Mouse (Mus musculus) midbrain, embryonic 16.5 days (tissue): ENCODE measurements at regions not wholly inside any gene's neighbourhood (a gene's known extent, or its start where the extent isn't known, plus 50 kb on each side); places are given as distances from the start of the nearest gene placed in this dataset.

Source experiments
- ATAC-seq: fragments of 200-750 bp; cut with Nextera tagmentation; 2 replicates; pipeline ENCODE4 v1.8.0; 2017; ENCODE audit warnings: moderate TSS enrichment
- H3K27ac ChIP-seq: fragments of 300-500 bp; sonication (generic); 2 replicates; pipeline ENCODE4 v1.5.1; 2014; ENCODE audit warnings: mild to moderate bottlenecking, low read length, mixed read lengths
- H3K27me3 ChIP-seq: fragments of 300-500 bp; sonication (generic); 2 replicates; pipeline ENCODE4 v1.6.1; 2014; ENCODE audit warnings: low read depth, low read length, mixed read lengths; ENCODE audit not compliant: control insufficient read depth, insufficient read depth
- H3K36me3 ChIP-seq: fragments of 300-500 bp; sonication (generic); 2 replicates; pipeline ENCODE4 v1.6.1; 2014; ENCODE audit warnings: mild to moderate bottlenecking, low read length, moderate library complexity, mixed read lengths; ENCODE audit not compliant: control insufficient read depth, insufficient read depth
- H3K4me1 ChIP-seq: fragments of 300-500 bp; sonication (generic); 2 replicates; pipeline ENCODE4 v1.6.1; 2014; ENCODE audit warnings: mild to moderate bottlenecking, low read length, mixed read lengths; ENCODE audit not compliant: control insufficient read depth, insufficient read depth
- H3K4me2 ChIP-seq: fragments of 300-500 bp; sonication (generic); 2 replicates; pipeline ENCODE4 v1.6.1; 2014; ENCODE audit warnings: mild to moderate bottlenecking, low read length, mixed read lengths
- H3K4me3 ChIP-seq: fragments of 300-500 bp; sonication (generic); 2 replicates; pipeline ENCODE4 v1.5.1; 2014; ENCODE audit warnings: low read depth, mild to moderate bottlenecking, low read length, moderate library complexity, mixed read lengths
- H3K9ac ChIP-seq: fragments of 300-500 bp; sonication (generic); 2 replicates; pipeline ENCODE4 v1.6.1; 2014; ENCODE audit warnings: low read depth, low read length, mixed read lengths
- H3K9me3 ChIP-seq: fragments of 300-500 bp; sonication (generic); replicated peaks from 2 replicates; pipeline ENCODE4 v1.6.1; 2014; ENCODE audit warnings: mild to moderate bottlenecking, low read length, mixed read lengths; ENCODE audit not compliant: control insufficient read depth, poor library complexity, severe bottlenecking
- WGBS: fragments of 180-500 bp; shearing (Covaris S2); extraction: QIAGEN DNeasy Blood & Tissue Kit; methylation state at CpG from one replicate; pipeline ENCODE4 v1.1.7; 2014; 5-methylcytosine and 5-hydroxymethylcytosine counted together

GRCm38 (mm10) chr1:176683146-176683545 is 130.7 kb downstream of the Cep170 start:
- Histone ChIP-seq H3K9ac (no peak overlapping the region), H3K9me3 (no peaks in the 10 kb centered on the region), H3K27me3 (no peaks in the 10 kb centered on the region), H3K4me2 (no peak overlapping the region), H3K4me3 (no peak overlapping the region), H3K4me1 (no peaks in the 10 kb centered on the region), H3K36me3 (no peaks in the 10 kb centered on the region), H3K27ac (no peak overlapping the region)
- ATAC-seq: no peak
- 73% methylated on average over 6 of the region's 6 CpGs for WGBS

DNA sequence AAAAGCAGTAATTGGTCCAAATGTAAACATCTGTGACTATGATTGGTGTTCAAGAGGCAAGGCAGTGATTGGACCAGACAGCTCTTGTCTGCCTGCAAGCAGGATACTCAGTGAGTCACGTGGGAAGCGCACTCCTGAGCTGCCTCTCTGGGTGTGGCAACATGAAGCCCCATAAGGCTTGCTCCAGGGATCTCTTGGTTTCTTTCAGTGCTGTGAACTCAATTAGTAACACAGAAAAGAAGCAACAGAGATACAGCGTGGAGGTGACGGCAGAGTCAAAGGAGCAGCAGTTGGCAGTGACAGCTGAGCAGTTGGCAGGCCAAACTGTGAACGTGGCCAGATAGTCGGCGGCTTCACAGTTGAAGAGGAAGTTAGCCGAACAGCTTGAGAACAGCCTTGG is 131.9 kb downstream of the Cep170 start:
- no peak for ATAC-seq
- Histone ChIP-seq H3K4me3 (no peak overlapping the region), H3K36me3 (no peaks in the 10 kb centered on the region), H3K9me3 (no peaks in the 10 kb centered on the region), H3K27me3 (no peaks in the 10 kb centered on the region), H3K4me1 (no peaks in the 10 kb centered on the region), H3K4me2 (no peak overlapping the region), H3K27ac (no peak overlapping the region), H3K9ac (no peak overlapping the region)
- WGBS: 80% methylated on average over 8 of the region's 8 CpGs

DNA sequence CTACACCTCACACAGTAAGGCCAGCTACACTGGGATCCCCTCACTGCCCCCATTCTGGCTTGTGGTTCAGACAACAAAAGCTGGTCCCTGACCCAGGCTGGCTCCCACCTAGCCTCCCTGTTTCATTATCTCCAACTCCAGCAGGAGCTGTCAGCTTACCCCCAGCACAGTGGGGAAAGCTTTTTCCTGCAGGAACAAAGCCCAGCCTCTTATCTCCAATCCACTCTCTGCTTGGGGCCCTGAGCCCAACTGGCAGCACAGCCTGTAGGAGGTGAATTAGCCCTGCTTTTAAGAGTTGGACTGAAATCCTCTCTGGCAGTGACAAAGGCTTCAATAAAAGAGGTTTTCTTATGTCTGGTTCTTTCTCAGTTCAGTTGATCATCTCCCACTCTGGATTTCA is 138.7 kb downstream of the Cep170 start:
- no peaks in the 10 kb centered on the region for H3K36me3 ChIP-seq
- no peaks in the 10 kb centered on the region for H3K4me1 ChIP-seq
- H3K27me3 ChIP-seq: no peaks in the 10 kb centered on the region
- no peak overlapping the region for H3K4me3 ChIP-seq
- H3K27ac ChIP-seq: no peak overlapping the region
- no peak overlapping the region for H3K4me2 ChIP-seq
- ATAC-seq: peak; percentile 89
- no peak overlapping the region for H3K9ac ChIP-seq
- no peaks in the 10 kb centered on the region for H3K9me3 ChIP-seq

DNA sequence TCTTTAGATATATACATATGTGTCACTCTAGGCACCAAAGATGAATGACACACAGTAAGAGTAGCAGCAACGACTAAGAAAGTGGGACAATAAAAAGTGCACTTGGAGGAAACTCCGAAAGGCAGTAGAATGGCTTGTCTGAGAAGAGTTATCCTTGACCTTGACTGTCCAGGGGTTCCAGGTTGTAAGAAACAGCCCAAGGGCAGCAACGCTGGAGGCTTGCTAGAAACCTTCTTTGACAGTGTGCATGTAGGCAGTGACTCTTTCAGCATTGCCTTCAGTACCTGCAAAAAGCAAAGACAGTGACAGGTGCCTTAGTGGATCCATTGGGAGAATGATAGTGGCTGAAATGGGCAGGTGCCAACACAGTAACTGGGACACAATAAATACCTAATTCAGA is 142.8 kb downstream of the Cep170 start:
- H3K36me3 ChIP-seq: no peaks in the 10 kb centered on the region
- no peaks in the 10 kb centered on the region for H3K27me3 ChIP-seq
- no peak overlapping the region for H3K4me3 ChIP-seq
- H3K9me3 ChIP-seq: no peaks in the 10 kb centered on the region
- 83% methylated on average over 3 of the region's 3 CpGs for WGBS
- H3K4me1 ChIP-seq: no peaks in the 10 kb centered on the region
- H3K9ac ChIP-seq: no peak overlapping the region
- H3K4me2 ChIP-seq: no peak overlapping the region
- ATAC-seq: no peak
- no peak overlapping the region for H3K27ac ChIP-seq

GRCm38 (mm10) chr1:176667552-176668306 is 146.1 kb downstream of the Cep170 start:
- H3K9me3 ChIP-seq: no peaks in the 10 kb centered on the region
- no peaks in the 10 kb centered on the region for H3K27me3 ChIP-seq
- H3K4me2 ChIP-seq: no peak overlapping the region
- H3K9ac ChIP-seq: no peak overlapping the region
- no peak overlapping the region for H3K4me3 ChIP-seq
- 73% methylated on average over 8 of the region's 8 CpGs for WGBS
- ATAC-seq: no peak
- H3K36me3 ChIP-seq: no peaks in the 10 kb centered on the region
- no peak overlapping the region for H3K27ac ChIP-seq
- no peaks in the 10 kb centered on the region for H3K4me1 ChIP-seq

DNA sequence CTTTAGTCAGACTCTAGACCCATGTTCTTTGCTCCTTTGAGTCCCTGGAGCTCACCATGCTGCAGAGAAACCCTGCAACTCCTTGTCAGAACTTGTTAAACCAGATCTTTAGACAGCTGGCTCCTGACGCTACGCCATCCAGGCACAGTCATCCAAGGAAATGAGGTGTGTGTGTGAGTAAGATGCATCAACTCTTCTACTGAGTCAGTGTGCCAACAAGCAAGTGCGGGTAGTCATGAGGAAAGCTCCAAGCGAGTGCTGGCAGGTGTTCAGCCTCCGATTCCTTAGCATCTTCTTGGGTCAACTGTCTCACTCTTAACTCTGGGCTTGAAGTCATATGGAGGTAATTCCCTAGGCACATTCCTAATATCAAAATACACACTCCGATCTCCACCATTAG is 153.6 kb downstream of the Cep170 start:
- Histone ChIP-seq H3K4me3 (no peak overlapping the region), H3K9ac (no peak overlapping the region), H3K36me3 (no peaks in the 10 kb centered on the region), H3K4me1 (no peaks in the 10 kb centered on the region), H3K4me2 (no peak overlapping the region), H3K9me3 (no peaks in the 10 kb centered on the region), H3K27ac (no peak overlapping the region), H3K27me3 (no peaks in the 10 kb centered on the region)
- no peak for ATAC-seq
- WGBS: 88% methylated on average over 6 of the region's 6 CpGs

GRCm38 (mm10) chr1:176658639-176659038 is 155.2 kb downstream of the Cep170 start:
- Histone ChIP-seq H3K9me3 (no peaks in the 10 kb centered on the region), H3K27ac (no peak overlapping the region), H3K27me3 (no peaks in the 10 kb centered on the region), H3K9ac (no peak overlapping the region), H3K36me3 (no peaks in the 10 kb centered on the region), H3K4me3 (no peak overlapping the region), H3K4me2 (no peak overlapping the region), H3K4me1 (no peaks in the 10 kb centered on the region)
- ATAC-seq: no peak

DNA sequence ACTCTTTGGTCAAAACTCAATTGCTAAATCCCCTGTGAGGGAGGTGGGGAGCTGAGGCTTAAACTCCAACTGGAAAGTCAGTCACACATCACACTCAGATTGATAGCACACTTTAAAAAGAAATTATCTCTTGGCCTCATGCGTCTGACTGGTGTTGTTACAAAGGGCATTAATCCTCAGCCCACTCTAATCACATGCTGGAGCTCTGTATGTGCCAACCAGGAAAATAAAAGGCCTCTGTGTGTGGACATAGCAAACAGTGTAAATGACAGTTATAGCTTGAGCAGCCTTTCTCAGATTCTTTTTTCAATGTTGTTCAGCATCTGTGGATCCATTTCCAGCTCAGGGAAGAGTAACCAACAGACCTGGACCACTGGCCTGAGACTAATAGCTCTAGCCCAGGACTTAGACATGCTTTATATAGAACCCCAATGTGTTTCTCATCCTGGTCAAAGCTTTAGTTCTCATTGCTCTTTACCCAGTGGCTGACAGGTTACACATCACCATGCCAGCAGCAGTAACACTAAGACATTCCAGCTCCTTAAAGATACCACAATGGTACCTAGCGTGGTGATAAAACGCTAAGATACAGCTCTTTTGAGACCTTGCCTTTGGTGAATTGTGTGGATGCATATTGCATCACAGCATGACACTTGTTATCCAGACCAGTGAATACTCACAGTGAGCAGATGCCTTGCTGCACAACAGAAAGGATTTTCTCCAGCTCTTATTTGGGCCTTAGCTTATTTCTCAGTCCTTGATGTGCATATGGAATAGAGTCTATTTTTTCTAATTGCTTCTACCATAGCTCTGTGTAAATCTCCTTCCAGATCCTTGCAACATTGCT is 158.2 kb downstream of the Cep170 start:
- Histone ChIP-seq H3K4me1 (no peaks in the 10 kb centered on the region), H3K4me2 (no peak overlapping the region), H3K4me3 (no peak overlapping the region), H3K27ac (no peak overlapping the region), H3K9me3 (no peaks in the 10 kb centered on the region), H3K36me3 (no peaks in the 10 kb centered on the region), H3K27me3 (no peaks in the 10 kb centered on the region), H3K9ac (no peak overlapping the region)
- WGBS: 26% methylated on average over 3 of the region's 3 CpGs
- ATAC-seq: no peak

DNA sequence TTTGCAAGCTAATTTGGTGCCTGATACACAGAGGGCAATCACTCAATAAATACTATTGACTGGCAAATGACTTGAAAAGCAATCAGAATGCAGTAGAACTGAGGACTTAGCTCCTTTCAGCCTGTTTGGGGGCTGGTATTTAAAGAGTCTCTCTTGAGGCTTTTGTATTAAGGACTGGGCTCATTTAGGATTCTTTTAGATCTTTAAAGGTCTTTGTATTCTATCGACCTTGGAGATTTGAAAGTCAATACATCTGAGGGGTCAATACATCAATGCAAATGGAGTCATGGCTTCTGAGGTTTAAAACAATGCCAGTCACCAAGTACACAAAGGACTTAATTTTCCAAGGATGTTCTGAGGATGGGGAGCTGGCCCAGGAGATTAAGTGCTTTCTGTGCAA is 169.6 kb downstream of the Cep170 start:
- H3K9me3 ChIP-seq: no peaks in the 10 kb centered on the region
- 3% methylated on average over 1 of the region's 1 CpGs for WGBS
- H3K4me1 ChIP-seq: no peaks in the 10 kb centered on the region
- no peaks in the 10 kb centered on the region for H3K36me3 ChIP-seq
- ATAC-seq: no peak
- no peak overlapping the region for H3K27ac ChIP-seq
- H3K27me3 ChIP-seq: no peaks in the 10 kb centered on the region
- no peak overlapping the region for H3K4me2 ChIP-seq
- no peak overlapping the region for H3K9ac ChIP-seq
- no peak overlapping the region for H3K4me3 ChIP-seq
